Mouse (Mus musculus) cerebellum, adult 18-20 months (tissue): ENCODE measurements around the gene Sirt1.
"Not testable (repeated sequence)": the region's sequence is repeated elsewhere in the genome, so short reads cannot be mapped to it uniquely, and the experiment has no call there.

ENCODE experiments used
- DNase-seq, 2 experiments: peaks; one replicate each; pipeline ENCODE4 v3.0.0; 2021

Sirt1 gene

GRCm38 (mm10) chr10:63381498-63382280 lies at the start of gene Sirt1:
Sirt1 (minus strand) TSS chr10:63381704.
- DNase-seq = no peak

- peak; percentile 88 to 91 for DNase-seq
These were observed 48.3 kb upstream of the Sirt1 start, which contains the start of gene Ctnna3 for GRCm38 (mm10) chr10:63429785-63430305. Ctnna3 (plus strand) TSS chr10:63430098.

- peak; percentile 93 to 99 for DNase-seq
These were observed 47.9 kb upstream of the Sirt1 start for GRCm38 (mm10) chr10:63429380-63429779.

- peak in 1 of 2 experiments; percentile 24 for DNase-seq
These were observed 47.5 kb upstream of the Sirt1 start for GRCm38 (mm10) chr10:63429023-63429340.

GRCm38 (mm10) chr10:63428243-63429022 lies 46.9 kb upstream of the Sirt1 start:
- DNase-seq = peak; percentile 38 to 43

GRCm38 (mm10) chr10:63427146-63427545 lies 45.6 kb upstream of the Sirt1 start:
- DNase-seq = no peak

GRCm38 (mm10) chr10:63424475-63424814 lies 42.9 kb upstream of the Sirt1 start:
- DNase-seq = peak; percentile 55 to 56

GRCm38 (mm10) chr10:63423591-63424474 lies 42.3 kb upstream of the Sirt1 start:
- no peak for DNase-seq

- no peak for DNase-seq
These were observed 41.2 kb upstream of the Sirt1 start for GRCm38 (mm10) chr10:63422736-63422992.

- peak in 1 of 2 experiments; percentile 30 for DNase-seq
These were observed 40.5 kb upstream of the Sirt1 start, which contains the start of gene Gm7075 for GRCm38 (mm10) chr10:63421739-63422735. Gm7075 (minus strand) TSS chr10:63421789.

- DNase-seq = no peak
These were observed 35.6 kb upstream of the Sirt1 start for GRCm38 (mm10) chr10:63417061-63417460.

GRCm38 (mm10) chr10:63415850-63416249 lies 34.3 kb upstream of the Sirt1 start:
- no peak for DNase-seq

- DNase-seq = no peak
These were observed 33.8 kb upstream of the Sirt1 start for GRCm38 (mm10) chr10:63415287-63415686.

GRCm38 (mm10) chr10:63412756-63413155 lies 31.3 kb upstream of the Sirt1 start:
- DNase-seq = no peak

- not testable (repeated sequence) for DNase-seq
These were observed 30.2 kb upstream of the Sirt1 start for GRCm38 (mm10) chr10:63411674-63412073.

- DNase-seq = no peak
These were observed 28.9 kb upstream of the Sirt1 start for GRCm38 (mm10) chr10:63410162-63410956.

GRCm38 (mm10) chr10:63403636-63404035 lies 22.1 kb upstream of the Sirt1 start:
- no peak for DNase-seq

- peak; percentile 55 to 69 for DNase-seq
These were observed 21.4 kb upstream of the Sirt1 start for GRCm38 (mm10) chr10:63402731-63403504.

- DNase-seq = no peak
These were observed 15.5 kb upstream of the Sirt1 start for GRCm38 (mm10) chr10:63396963-63397362.

- DNase-seq = no peak
These were observed 7.4 kb upstream of the Sirt1 start for GRCm38 (mm10) chr10:63388948-63389347.
